16 mouse cellular contexts compared by ENCODE assay signal in the genomic region with DNA sequence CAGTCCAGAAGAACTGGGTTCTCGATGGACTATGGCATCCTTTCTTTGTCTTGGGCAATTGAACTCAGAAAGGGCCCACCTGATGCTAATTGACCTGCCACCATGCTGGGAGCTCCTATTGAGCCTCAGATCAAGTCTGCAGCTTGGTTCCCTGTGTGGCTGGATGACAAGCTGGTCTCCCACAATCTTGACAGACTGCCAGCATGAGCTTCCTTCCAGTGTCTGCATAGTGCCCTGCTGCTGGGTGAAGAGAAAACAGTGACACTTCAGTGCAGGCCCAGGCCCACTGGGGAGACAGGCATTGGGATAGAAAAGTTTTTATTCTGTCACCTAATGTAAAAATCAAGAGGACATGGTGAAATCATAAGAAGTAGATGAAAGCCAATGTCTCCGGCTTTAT.
A peak's percentile ranks its signal among the peaks of the same experiment; 100 is the strongest.
DNase-seq lines count a peak whose midpoint lies in the region; ATAC-seq and TF ChIP-seq lines count a peak whose summit lies in the region.
"Had no signal": no experiment of that assay in that cellular context is flagged by ENCODE, and none has a peak within 500 bp of the region (broad histone marks: within the 10 kb centered on the region; RNA-seq: fewer than 3 reads in every experiment).

No protein-coding gene starts in this region.

- TF ChIP-seq CTCF in stomach, postnatal 0 days (IDR thresholded peaks at IDR 0.05; ENCODE audit: low read depth), result no peak

- H3K4me1 ChIP-seq in stomach, postnatal 0 days (replicated peaks; ENCODE audit: control insufficient read depth, insufficient read depth), result no peaks in the 10 kb centered on the region
- H3K4me1 ChIP-seq: embryonic facial prominence, embryonic 13.5 days; heart, embryonic 12.5 days; neural tube, embryonic 13.5 days had no signal

- H3K9ac ChIP-seq in stomach, postnatal 0 days (ENCODE audit: low read length), result no peak overlapping the region
- H3K9ac ChIP-seq: embryonic facial prominence, embryonic 13.5 days; heart, embryonic 12.5 days; neural tube, embryonic 13.5 days had no signal

- no peak for ATAC-seq in cerebellum, adult (ENCODE audit: insufficient number of reproducible peaks, low FRiP score, low TSS enrichment)
- no peak for ATAC-seq in stomach, postnatal 0 days (ENCODE audit: low FRiP score, low TSS enrichment)

- no peak for TF ChIP-seq EP300 in stomach, postnatal 0 days (optimal IDR thresholded peaks at IDR 0.05)

- H3K27me3 ChIP-seq in stomach, postnatal 0 days (ENCODE audit: control insufficient read depth, insufficient read depth, low read length), result no peaks in the 10 kb centered on the region
- H3K27me3 ChIP-seq: embryonic facial prominence, embryonic 13.5 days; heart, embryonic 12.5 days; neural tube, embryonic 13.5 days had no signal

- 78% methylated on average over 2 of the region's 2 CpGs for WGBS in stomach, postnatal 0 days

- no peak overlapping the region for H3K4me2 ChIP-seq in stomach, postnatal 0 days (replicated peaks; ENCODE audit: low read depth)
- H3K4me2 ChIP-seq: embryonic facial prominence, embryonic 13.5 days; heart, embryonic 12.5 days; neural tube, embryonic 13.5 days had no signal

- no peak overlapping the region for H3K4me3 ChIP-seq in stomach, postnatal 0 days (ENCODE audit: low read depth, low read length)
- H3K4me3 ChIP-seq: embryonic facial prominence, embryonic 13.5 days; heart, embryonic 12.5 days; neural tube, embryonic 13.5 days had no signal

- peak; percentile 18 for DNase-seq in cerebellum, adult 11 months
- peak; percentile 70 for DNase-seq in left cerebral cortex, postnatal 4 days
- no peak for DNase-seq in left cerebral cortex, postnatal 14 days (ENCODE audit: low spot score in 2 of 2)
- peak; percentile 42 for DNase-seq in Muller cell, postnatal 12 days (ENCODE audit: inconsistent ontology term)
- DNase-seq in cerebellum, adult 9-10 months, result peak; percentile 25
- no peak for DNase-seq in spleen, postnatal 14 days (ENCODE audit: low spot score in 2 of 2)
- no peak for DNase-seq in stomach, postnatal 0 days (ENCODE audit: low spot score)
- DNase-seq: gastrocnemius, postnatal 36 days; kidney, adult 2 months; kidney, postnatal 14 days; lung, adult 2 months; thymus, adult 2 months had no signal

- intact Hi-C loops in left cerebral cortex, postnatal 4 days (cut with DNase I), result no loop called here
- intact Hi-C loops in left cerebral cortex, postnatal 14 days (cut with DNase I), result no loop called here

- no peaks in the 10 kb centered on the region for H3K36me3 ChIP-seq in stomach, postnatal 0 days (ENCODE audit: control insufficient read depth, insufficient read depth, low read length)
- H3K36me3 ChIP-seq: embryonic facial prominence, embryonic 13.5 days; heart, embryonic 12.5 days; neural tube, embryonic 13.5 days had no signal

- H3K9me3 ChIP-seq in stomach, postnatal 0 days (ENCODE audit: control insufficient read depth, low read length), result no peaks in the 10 kb centered on the region
- H3K9me3 ChIP-seq: embryonic facial prominence, embryonic 13.5 days; heart, embryonic 12.5 days; neural tube, embryonic 13.5 days had no signal

- H3K27ac ChIP-seq in stomach, postnatal 0 days (replicated peaks), result no peak overlapping the region
- H3K27ac ChIP-seq: embryonic facial prominence, embryonic 13.5 days; neural tube, embryonic 13.5 days had no signal

Comparison
In these comparisons a context has a peak if more than half of its experiments do, and no peak if none do; other contexts are left out.
1. DNase-seq: peak in cerebellum, adult 11 months (single experiment), left cerebral cortex, postnatal 4 days (single experiment), Muller cell, postnatal 12 days (single experiment) and cerebellum, adult 9-10 months (single experiment); none in left cerebral cortex, postnatal 14 days (0 of 2), spleen, postnatal 14 days (0 of 2) and stomach, postnatal 0 days (single experiment).